Mouse (Mus musculus): ENCODE measurements around the gene Itpr2. TPM values are rescaled to one million over a fixed set of nuclear protein-coding genes. Genes with fewer than 3 reads are reported as not detected.
A peak's percentile ranks its signal among the peaks of the same experiment; 100 is the strongest.

The Itpr2 gene
- total RNA-seq, 2 experiments from 2014 or later: 38.2 to 47.8 TPM

DNA sequence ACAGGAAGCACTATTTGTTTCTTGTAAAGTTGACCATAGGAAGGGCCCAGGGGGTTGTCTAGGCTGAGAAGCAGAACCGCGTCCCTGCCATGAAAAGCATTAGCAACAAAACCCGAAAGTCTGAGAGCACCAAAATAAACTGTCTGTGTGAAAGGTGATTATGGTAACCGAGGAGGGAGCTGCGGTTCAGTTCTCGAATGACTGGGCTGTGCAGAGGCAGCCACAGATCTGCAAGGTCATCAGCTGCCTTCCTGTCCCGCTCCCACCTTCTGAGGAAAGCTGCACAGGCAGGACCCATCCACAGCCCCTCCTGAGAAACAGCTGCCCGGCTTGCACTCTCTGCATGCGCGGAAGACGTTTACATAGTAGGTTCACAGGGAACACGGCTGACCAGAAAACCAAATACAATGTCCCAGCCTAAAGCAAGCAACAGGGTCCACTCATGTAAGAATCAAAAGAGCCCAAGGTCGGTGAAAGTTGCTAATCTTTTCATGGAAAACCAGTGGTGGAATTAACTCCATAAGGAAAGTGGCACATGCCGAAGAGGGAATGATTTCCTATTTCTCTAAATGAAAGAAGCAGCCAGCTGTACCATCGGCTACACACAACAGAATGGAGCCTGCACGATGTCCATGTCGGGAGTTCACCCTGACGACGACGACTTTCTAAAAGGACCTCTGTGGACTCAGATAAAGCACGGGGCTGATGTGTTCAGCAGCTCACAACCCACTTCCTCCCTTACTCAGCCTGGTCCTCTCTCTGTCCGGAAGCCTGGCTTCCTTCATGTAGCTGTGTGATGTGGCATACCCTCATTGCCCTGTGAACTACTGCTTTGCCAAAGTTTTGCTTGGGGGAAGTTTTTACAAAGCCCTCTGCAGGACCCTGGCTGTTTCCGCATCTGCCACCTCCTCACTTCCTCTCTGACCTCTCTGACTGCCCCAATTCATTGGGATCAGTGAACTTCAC is 280.4 kb downstream of the Itpr2 start:
- peak; percentile 33 to 57 for DNase-seq

DNA sequence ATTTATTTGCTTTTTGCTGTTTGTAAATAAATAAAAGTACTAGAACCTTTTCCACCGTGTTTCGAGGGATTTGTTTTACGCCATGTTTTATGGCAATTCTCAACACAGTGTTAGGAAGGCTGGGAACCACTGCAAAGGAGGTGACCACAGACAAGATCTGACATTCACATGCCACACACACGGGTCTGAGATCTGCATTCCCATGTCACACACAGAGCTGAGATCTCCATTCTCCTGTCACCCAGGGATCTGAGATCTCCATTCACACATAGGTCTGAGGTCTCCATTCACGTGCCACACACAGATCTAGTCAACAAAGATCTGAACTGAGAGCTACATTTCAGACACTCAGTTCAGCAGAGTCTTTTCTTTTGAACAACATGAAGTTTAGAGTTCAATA is 282.0 kb downstream of the Itpr2 start:
- DNase-seq: no peak

DNA sequence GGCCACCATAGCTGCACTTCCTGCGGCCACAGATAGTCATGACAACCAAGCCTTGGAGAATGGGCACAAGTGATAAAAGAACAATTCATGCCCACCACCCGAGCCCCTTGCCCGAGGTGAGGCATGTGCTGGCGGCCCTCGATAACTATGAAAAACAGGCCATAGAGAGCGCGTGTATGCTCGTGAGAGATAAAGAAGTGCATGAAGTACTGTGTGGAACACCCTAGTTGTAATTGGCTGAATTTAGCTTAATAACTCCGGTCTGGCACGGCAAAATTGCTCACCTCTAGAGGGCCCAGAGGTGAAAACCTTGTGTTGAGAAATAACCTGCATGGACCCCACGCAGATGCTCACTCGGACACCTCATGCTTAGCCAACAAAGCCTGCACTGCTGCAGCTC is 282.5 kb downstream of the Itpr2 start:
- DNase-seq: no peak

DNA sequence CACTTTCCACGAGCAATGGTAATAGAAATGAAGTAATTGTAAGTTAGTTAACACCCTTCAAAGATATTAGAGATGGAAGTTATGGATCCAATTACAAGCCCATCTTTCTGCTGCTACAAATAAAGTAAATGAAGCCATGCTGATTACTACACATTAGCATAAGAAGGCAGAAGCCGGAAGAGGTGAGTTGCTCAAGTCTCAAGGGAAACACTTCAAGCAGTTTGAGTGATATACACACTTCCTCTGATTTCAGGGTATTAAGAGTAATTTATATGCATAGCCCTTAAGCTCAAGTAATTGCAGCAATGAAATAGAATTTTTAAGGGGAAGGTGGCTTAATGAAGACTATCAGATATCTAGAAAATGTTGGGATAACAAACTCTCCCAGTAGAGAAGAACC is 286.7 kb downstream of the Itpr2 start:
- DNase-seq: no peak

DNA sequence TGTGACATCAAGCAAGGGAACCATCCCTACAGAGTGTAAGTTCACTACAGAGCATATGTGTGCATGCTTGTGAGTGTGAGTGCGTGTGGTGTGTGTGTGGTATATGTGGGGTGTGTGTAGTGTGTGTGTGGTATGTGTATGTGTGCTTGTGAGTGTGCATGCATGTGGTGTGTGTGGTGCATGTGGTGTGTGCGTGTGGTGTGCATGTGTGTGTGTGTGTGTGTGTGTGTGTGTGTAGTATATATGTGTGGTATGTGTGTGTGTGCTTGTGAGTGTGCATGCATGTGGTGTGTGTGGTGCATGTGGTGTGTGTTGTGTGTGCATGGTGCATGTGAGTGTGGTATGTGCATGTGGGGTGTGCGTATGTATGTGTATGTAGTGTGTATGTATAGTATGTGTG is 289.7 kb downstream of the Itpr2 start:
- no peak for DNase-seq

DNA sequence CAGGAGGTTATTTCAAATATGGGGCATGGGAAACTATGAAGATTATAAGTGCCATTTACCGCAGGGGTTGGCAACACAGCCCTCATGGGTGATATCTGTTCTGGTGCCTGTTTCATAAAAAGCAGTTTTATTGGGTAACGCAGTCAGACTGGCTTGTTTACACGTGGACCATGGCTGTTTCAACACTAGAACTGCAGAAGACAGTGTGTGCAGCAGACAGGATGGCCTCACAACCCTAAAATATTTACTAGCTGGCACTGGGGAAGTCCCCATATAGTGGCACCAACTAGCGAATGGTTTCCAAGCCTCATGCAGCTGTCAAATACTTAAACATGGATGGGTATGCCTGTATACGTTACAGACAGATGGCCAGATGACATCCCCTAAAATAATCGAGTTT is 290.8 kb downstream of the Itpr2 start:
- no peak for DNase-seq

DNA sequence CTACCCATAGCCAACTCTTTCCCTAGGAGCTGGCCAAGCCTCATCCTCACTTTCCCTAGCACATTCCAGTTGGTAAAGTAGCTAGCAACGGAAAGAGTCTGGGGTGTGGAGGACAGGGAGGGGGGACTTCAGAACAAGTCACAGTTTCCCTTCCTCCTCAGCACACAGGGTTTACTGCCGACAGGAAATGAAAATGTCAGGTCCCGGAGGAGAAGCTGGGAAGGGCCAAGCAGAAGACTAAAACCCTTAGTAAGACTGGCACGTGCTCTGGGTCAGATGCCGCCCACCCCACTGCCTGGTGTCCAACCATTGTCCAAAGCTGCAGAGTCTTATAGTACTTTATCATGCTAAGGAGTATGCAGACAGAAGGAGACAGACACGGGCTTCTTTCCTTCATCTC is 293.0 kb downstream of the Itpr2 start:
- peak in 1 of 2 experiments; percentile 35 for DNase-seq

DNA sequence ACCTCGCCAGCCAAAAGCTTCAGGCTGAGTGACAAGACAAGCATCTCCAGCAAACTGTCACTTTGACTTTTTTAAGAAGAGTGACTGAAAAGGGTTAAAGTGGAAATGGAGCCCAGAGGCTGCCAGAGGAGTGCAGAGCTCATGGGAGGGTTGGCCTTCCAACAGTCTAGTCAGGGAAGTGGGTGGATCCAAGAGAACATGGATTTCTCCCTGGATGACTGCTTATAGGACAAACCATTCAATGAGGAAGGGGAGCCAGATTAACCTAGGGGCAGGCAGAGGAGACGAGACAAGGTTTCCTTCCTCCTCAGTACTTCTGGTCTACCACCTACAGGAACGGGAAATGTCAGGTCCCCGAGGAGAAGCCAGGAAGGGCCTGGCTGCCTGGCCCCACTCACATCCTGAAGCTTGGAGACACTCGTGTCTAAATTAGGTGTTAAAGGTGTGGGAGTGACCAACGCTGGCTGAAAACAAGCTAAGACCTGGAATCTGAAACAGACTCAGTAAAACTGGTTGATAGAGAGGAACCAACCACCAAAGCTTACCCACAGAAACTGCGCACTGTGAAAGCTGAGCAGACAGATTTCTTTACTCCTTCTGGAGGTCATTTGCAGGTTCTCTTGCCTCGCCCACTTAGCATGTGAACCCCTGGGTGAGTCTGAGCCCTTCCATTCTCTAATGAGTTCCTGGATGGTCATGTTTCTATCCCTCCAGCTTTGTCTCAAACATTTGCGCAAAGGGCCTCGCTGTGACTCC is 294.6 kb downstream of the Itpr2 start:
- DNase-seq: peak; percentile 25 to 31

DNA sequence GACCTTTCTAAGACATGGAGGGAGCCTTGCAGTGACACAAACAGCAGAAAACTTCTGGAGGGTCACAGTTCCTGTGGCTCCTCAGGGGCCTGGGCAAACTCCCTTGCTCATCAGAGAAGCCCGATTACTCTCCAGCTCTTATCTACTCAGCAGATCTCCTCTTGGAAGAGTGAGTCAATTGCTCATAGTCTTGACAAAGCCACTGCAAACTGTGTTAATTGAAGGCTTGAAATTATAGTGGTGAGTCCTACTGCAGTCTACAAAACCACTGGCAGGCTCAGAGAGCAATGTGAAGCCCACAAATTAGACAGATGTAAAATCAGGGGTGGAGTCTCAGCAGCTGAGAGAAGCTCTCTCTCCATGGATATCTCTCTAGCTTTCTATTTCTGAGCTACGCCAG is 296.9 kb downstream of the Itpr2 start:
- no peak for DNase-seq

DNA sequence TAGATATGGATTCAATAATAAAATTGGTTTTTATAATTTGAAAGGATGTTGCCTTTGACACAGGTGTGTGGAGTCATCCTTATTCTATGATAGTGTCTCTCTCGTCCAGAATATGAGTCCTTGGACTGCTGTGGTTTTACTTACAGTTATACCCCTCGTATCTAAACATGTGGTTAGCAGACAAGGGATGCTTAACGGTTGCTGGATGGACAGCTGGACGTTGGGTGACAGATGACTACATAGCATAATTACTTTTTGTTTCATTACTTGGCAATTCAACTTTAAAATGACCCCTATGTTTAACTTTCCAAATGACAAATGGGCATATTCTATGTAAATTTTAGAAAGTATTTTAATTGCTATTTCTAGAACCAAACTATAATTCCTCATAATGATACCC is 297.6 kb downstream of the Itpr2 start:
- DNase-seq: no peak

DNA sequence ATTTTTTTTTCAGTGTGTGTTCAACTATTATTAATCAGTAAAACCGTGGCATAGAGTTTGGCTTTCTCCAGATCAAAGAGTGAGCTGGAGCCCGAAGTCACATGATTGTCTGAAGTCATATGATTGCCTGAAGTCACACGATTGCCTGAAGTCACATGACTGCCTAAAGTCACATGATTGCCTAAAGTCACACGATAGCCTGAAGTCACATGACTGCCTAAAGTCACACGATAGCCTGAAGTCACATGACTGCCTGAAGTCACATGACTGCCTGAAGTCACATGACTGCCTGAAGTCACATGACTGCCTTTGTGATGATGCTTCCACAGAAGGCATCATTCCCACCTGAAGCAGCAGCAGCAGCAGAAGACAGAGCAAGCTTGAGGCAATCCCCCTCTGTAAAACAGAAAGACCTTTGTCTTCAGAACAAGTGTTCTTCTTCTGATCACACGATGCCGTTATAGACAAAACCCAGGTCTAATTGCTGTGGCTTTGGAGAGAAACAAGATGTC is 304.1 kb downstream of the Itpr2 start:
- DNase-seq: no peak

DNA sequence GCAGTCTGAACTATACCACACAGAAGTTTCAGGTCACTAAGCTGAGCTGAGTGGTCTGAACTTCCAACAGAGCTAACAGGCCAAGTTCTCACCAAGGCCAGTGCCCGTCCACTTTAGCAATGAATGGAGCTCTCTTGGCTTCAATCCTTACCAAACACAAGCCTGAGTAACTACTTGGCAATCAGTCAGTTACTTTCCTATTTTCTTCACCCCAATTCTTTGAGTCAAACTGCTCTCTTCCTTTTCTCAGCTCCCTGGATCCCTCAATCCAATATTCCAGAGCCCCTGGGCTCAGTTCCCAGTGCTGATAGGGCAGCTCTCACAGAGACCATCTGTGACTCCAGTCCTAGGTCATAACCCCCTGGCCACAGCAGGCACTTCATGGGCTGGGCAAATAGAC is 305.3 kb downstream of the Itpr2 start:
- peak; percentile 15 to 18 for DNase-seq

DNA sequence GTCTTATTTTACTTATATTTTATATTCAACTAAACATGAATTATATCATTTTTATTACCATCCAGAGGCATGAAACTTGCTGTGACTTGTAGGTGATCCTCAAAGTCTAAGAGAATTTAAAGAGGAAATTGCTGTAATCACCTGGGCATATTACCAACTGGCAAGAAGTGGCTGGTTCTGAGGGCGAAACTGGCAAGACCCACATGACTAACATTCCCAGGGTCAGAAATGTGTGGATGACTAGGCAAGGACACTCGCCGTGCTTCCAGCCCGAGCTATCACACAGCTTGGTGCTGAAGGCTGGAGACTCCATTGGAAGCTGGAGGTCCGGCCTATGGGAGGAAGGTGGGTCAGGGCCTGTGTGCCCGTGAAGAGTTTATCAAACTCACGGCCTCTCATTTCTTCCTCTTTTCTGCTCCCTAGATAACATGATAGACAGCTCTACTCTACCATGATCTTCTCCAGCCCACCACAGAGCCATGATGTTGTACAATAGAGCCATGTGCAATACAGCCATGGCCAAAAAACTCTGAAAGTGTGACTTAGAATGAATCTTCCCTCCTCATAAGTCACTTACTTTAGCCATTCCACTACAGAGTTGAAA is 306.1 kb downstream of the Itpr2 start:
- peak; percentile 58 to 74 for DNase-seq

DNA sequence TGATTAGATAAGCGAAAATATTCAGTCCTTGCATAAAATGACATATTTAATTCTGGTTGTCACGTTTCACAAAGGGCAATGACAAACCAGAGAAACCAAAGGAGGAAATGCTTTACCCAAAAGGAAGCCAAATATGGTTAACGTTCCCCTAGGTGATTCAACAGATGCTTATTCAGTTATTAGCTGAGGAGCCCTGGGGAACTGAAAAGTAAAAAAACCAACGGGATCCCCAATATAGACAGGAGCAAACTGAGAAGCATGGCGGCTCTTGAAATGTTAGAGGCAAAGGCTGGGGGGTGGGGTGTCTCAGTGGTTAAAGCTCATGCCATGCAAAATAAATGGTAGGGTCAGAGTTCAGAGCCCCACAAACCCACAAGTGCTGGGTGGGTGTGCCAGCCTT is 310.1 kb downstream of the Itpr2 start:
- no peak for DNase-seq

DNA sequence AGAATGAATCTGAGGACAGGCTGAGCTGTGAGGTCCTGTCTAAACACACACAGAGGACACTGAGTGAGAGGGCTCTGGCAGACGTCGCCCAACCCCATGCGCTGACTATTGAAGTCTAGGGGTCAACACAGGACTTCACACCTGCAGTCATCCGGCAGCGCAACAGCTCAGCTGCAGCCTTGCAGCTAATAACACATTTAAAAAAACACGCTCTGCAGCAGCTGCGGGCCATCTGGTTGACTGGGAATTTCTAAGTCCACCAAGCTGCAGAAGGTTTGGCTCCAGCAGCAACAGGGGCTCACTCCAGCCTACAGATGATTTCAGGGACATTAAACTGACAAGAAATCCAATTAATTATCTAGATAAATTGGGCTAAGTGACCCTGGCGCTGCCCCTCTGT is 312.0 kb downstream of the Itpr2 start:
- DNase-seq: no peak

DNA sequence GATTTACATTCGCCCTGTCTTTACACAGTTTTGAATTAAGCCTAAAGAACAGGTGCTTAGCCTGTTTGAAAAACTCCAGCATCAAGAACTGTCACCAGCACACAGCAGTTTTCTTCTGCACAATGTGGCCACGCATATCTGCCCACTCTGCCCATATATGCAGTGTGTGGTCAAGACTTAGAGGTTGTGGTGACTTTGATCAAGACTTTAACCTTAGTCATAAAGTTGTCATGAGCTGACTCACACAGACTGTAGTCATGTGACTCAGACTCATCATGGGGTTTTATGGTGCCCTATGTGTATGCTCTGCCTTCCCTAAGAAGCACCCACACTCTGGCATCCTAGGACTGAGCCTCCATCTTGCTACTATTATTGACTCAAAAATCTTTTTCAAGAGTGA is 316.5 kb downstream of the Itpr2 start:
- DNase-seq: no peak

DNA sequence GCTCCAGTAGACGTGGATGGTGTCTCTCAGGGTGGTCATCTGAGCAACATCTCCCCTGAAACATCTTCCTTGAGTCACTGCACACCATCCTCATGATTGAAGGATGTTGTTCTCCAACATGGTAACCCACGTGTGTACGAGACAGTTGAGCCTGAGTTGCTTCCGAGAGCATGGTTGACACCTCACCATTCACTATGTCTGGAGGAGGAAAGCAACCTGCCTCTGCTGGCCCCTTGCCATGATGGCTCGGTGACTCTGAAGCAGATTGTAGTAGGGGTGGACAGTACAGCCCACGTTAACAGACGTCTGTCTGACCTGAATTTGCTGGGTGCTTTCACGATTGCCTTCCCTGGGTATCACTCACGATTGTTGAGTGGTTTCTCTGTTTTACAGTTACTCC is 317.3 kb downstream of the Itpr2 start:
- no peak for DNase-seq

DNA sequence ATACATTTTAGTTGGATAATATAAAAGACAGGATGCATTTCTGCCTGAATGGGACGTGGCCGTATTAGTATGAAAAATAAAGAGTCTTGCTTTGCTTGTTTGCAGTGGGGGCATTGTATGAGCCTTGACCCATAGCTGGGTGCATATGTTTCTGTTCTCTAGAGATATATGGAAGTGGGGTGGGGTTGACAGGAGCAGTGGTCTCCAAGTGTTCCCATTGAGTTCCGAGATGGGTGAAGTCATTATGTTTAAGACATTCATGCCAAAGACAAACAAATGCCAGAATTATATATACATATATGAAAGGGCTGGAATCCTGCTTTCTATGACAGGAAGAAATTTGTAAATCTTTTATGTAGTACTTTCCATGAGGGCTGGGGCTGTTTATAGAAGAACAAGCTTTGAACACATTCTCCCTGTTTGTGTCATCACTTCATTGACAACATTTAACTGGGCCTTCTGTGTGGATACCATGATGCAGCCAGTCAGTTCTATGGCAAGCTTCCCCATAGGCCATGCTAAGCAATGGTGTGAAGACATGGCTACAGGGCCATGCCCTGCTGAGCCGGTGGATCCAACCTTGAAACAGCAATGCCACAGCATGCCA is 327.3 kb downstream of the Itpr2 start:
- DNase-seq: no peak

DNA sequence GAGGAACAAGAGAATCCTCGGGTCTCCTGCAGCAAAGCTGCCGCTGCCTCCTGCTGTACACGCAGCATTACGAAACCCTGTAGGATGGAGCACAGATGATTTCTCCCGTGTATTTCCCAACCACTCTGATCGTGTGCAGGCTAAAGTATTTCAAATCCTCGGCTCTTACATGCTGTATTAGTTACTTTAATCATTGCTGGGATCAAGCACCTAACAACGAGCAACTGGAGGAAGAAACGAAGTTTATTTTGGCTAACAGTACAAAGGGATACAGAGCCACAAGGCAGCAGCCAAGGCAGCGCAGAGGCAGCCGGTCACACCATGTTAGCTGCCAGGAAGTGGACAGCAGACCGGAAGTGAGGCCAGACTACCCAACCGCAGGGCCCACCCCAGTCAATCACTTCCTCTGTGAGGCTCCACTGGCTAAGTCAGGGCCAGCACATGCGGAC is 331.4 kb downstream of the Itpr2 start:
- peak in 1 of 2 experiments; percentile 48 for DNase-seq

DNA sequence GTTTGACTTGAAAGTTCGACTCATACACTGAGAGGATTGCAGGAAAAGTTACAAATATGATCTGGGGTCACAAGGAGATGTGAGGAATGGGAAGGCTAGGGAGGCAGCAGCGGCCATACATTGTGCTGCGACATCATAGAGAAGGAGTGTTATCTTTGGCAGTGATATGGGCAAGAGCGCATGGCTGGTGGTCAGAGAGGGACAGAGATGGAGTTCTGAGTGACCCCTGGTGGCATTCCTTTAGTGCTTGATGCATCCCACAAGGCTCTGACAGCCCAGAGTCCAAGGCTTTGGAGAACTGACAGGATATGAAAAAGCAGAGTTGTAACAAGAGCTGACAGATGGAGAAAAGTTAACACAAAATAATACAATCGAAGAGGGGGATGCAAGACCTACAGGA is 334.8 kb downstream of the Itpr2 start:
- DNase-seq: no peak

DNA sequence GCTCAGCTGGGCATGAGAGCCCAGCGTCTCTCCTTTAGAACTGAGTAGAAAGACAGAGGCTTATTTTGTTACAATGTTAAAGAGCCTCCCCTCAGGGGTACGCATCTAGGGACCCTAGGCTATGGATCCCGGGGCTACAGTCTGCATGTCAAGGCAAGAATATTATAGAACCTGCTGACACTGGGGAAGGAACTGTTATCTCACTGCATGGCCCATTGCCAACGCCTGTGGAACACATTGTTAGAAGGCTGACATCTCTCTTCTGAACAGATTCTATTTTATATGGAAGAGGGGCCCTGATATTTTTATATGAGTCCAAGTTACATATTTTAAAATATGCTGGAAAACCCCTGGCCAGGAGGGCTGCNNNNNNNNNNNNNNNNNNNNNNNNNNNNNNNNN is 342.4 kb downstream of the Itpr2 start:
- peak; percentile 12 to 26 for DNase-seq

DNA sequence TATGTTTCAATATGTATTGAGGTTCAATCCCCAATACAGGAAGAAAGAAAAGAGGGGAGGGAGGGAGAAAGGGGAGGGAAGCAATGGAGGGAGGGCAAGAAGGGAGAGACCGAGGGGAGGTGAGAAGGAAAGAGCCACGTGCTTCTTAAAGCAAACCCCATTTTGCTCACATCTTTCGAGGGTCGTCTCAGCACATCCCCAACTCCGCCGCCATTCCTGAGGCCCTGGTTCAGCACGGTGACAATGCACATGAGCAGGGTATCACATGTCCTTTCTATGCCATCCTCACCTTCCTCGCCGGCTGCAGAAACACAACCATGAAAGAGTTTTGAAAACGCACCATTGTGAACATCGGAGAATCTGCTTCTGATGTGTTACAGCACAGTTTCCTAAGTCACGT is 343.3 kb downstream of the Itpr2 start:
- no peak for DNase-seq
